Mouse (Mus musculus) WW6 (cell line): Measurements from ENCODE around the gene Cmtm3.
"Not testable (repeated sequence)": the region's sequence is repeated elsewhere in the genome, so short reads cannot be mapped to it uniquely, and the experiment has no call there.

Experiments used
- DNase-seq: peaks from one replicate; pipeline ENCODE4 v3.0.0-alpha.2; 2013; ENCODE audit warnings: low read depth, low spot score

Gene Cmtm3

DNA sequence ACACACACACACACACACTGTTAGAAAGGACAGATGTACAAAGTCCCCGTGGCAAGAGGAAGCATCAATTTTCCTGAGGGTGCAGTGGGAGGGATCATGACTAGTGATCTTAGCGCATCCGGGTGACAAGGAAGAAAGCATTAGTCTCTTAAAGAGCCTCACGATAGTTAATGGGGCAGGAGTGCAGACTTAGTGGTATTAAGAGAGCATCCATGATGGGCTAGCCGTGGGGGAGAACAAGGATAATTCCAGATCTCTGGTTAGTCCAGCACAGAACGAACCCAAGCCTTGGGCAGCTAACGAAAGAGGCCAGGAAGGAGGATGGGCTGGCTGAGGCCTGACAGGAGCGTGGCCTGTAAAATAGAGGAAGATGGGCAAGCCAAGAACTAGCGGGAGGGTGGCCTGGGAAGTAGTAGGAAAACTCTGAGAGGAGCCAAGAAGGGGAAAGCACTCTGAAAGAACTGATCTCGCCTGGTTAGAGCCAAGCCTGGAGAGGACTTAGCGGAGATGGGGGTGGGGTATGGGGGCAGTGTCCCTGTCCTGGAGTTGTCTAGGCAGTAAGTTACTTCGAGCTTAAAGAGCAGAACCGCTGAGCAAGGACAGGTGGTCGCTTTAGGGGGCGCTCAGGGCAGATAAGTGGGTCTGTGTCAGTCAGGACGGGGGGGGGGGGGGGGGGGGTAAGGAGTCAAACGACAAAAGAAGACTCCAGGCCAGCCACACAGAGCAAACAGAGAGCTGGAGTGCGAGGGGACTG is at the start of gene Cmtm3:
Cmtm3 (plus strand) TSS at position 182 of the 754 bp plus-strand sequence.
- no peak for DNase-seq

DNA sequence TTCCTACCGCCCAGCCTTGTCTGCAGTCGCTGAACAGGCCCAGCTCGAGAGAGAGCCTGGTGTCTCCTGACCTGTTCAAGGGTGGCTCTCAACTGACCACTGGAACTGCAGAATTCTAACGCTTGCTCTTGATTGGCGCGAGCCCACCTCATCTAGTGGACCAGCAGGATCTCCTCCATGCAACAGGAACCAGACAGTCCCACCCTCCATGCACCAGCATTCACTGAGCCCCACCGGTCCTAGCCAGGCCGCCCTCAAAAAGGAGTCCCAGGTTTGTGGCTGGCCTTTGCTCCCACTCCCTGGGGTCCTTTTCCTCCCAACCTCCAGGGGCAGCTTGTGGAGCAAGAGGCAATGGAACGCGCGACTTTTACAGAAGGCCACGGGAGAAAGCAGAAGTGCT is 46.1 kb upstream of the Cmtm3 start, which contains the start of gene Cmtm2a:
Cmtm2a (minus strand) TSS at position 101 of the 400 bp plus-strand sequence.
- DNase-seq = not testable (repeated sequence)

DNA sequence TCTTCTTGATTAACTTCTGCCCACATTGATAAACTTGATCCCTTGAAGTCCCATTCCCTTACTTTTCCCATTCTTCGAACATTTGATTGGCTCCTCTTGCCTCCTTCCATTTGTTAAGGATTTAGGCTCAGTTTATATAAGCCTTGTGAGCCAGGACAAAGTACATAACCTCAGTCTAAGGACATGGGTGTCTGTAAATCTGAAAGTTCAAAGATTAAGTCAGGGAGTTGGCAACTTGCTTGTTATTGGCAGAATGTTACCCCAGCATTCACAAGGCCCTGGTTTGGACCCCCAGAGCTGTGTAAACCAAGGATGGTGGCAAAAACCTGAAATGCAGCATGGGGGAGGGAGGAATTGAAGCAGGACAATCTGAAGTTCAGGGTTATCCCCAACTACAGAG is 44.8 kb upstream of the Cmtm3 start:
- DNase-seq = no peak

DNA sequence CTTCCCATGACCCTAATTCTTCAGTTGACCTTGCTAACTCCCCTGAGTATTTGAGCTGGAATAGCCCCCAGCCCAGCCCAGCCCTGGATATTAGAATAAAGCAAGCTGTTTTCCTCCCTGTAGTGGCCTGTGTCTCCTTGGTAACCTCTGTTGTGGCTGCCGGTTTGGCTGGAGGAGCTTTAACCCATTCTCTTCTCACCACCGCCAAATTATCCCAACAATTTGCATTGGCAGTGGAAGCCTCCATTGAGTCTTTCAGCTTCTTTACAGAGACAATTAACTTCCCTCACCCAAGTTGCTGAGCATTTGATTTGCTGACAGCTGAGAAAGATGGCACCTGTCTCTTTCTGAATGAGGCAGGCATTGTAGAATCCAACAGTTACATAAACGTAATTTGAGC is 37.6 kb upstream of the Cmtm3 start:
- not testable (repeated sequence) for DNase-seq

DNA sequence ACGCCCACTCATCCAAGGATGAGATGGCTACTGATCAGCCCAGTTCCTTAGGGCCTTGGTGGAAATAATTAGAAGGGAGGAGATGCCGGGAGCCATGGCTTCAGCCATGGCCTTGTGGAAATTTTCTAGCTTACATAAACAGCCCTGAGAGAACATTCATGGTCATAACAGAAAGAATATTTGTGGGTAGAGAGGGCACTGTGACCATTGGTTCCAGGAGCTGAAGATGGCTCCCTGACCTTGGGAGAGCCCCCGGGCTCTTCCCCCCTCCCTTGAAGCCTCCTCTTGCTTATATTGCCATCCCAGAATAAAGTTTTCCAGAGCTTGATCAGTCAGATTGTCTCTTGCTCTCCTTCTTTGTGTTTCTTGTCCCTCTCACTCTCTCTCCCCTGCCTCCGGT is 36.7 kb upstream of the Cmtm3 start:
- not testable (repeated sequence) for DNase-seq

DNA sequence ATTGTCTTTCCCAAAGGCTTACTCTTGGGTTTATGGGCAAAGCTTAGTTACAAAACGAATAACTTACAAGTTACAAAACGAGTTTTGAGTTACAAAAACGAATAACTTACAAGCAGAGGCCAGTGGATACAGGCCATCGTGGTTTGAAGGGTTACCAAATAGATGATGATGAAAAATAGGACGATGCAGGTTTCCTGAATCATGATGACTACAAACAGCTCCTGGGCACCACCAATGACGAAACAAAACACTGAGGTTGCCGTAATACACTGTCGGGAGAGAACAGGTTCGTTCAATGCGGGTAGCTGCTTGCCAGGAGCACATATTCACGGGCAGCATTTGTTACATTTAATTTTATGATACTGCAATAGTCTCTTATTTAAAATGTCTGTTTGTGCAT is 34.2 kb upstream of the Cmtm3 start:
- DNase-seq = no peak

DNA sequence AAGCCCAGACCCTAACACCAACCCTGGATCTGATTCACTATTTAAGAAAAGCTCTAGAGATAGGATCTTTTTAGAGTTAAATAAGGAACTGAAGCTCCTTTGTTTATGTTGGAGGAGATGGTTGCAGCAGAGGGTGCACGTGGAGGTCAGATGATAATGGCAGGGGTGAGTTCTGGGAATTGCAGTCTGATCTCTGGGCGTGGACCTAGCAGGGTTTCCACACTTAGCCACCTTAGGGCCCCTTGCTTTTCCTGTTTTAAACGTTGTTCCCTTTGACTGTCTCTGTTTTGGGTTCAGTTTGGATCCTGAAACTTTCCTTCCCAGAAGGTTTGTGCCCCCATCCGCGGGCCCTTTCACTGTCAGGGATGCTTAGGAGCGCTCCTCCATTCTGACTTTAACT is 30.9 kb upstream of the Cmtm3 start:
- DNase-seq = not testable (repeated sequence)

DNA sequence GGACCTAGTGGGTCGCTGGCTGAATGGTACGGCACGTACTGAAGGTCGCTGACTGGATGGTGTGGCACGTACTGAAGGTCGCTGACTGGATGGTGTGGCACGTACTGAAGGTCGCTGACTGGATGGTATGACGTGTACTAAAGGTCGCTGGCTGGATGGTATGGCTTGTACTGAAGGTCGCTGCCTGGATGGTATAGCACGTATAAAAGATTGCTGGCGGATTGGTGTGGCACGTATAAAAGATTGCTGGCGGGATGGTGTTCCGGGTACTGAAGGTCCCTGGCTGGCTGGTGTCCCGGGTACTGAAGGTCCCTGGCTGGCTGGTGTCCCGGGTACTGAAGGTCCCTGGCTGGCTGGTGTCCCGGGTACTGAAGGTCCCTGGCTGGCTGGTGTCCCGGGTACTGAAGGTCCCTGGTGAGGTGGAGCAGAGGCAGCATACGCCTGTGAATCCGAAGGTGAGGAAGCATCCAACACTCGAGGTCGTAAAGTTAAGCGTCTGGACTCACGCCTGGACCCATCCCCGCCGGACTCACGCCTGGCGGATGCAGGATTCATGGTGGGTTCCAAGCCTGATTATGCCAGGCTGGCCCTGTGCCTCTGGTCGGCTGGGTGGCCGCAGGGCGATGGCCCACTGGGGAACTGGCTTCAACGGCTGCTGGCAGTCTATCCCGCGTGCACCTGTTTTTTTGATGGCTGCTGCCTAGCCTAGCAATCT is 29.6 kb upstream of the Cmtm3 start, which contains the start of the genes Gm45711 and Cmtm1:
Gm45711 (minus strand) TSS at position 641 of the 715 bp plus-strand sequence.
Cmtm1 (minus strand) TSS at position 705 of the 715 bp plus-strand sequence.
- not testable (repeated sequence) for DNase-seq

DNA sequence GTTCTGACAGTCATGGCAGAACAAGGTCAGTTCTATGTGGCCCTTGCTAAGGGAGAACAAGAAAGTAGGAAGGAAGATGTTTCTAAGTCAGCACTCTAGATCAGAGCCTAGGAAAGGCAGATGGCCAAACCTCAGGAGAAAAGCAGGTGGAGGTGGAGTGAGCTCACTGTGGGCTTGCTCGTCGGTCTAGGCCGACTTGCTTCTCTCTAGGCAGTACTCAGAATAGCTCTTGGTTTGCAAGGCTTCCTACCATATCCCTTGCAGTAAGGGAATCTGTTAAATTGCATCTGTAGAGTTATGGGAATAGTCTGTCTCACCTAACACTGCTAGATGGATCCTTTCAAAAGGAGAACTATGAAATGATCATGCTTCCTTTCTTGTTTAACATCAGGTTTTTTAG is 27.2 kb upstream of the Cmtm3 start:
- DNase-seq = not testable (repeated sequence)

DNA sequence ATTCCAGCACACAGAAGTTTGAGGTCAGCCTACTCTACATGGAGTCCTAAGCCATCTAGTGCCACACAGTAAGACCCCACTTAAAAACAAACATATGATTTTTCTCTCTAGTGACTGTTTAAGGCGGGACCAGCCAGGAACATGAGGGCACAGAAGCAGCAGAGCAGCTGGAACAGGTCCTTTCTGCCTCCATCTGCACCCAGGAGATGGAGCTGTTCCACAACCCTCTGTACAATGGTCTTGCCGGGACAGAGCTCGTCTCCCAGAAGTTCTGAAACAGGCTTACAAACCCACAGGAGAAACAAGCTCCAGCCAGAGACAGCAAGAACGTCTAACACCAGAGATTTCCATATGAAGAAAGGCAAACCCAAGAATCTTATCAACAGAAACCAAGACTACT is 25.9 kb upstream of the Cmtm3 start:
- DNase-seq = no peak

DNA sequence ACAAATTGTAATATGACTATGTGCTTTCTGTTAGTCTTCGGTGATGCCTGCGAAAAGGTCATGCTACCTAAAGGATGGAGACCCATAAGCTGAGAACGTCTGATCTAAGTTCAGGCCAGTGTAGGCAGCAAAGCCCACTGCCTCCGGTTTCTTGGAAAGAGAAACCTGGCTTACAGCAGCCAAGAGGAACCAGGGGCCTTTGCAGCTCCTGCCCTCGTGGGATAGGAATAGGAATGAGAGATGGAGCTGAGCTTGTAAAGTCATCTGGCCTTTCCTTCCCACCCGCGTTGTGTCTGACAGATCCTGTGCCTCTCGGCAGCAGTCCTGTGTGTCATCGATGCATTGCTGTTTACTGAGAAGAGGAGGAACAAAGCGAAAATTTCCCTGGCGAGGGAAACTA is 17.9 kb upstream of the Cmtm3 start, which contains the start of gene Gm11020:
Gm11020 (plus strand) TSS at position 301 of the 400 bp plus-strand sequence.
- DNase-seq = not testable (repeated sequence)

DNA sequence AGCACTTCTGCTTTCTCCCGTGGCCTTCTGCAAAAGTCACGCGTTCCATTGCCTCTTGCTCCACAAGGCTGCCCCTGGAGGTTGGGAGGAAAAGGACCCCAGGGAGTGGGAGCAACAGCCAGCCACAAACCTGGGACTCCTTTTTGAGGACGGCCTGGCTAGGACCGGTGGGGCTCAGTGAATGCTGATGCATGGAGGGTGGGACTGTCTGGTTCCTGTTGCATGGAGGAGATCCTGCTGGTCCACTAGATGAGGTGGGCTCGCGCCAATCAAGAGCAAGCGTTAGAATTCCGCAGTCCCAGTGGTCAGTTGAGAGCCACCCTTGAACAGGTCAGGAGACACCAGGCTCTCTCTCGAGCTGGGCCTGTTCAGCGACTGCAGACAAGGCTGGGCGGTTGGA is 17.3 kb upstream of the Cmtm3 start, which contains the start of gene Cmtm2b:
Cmtm2b (plus strand) TSS at position 301 of the 400 bp plus-strand sequence.
- not testable (repeated sequence) for DNase-seq

DNA sequence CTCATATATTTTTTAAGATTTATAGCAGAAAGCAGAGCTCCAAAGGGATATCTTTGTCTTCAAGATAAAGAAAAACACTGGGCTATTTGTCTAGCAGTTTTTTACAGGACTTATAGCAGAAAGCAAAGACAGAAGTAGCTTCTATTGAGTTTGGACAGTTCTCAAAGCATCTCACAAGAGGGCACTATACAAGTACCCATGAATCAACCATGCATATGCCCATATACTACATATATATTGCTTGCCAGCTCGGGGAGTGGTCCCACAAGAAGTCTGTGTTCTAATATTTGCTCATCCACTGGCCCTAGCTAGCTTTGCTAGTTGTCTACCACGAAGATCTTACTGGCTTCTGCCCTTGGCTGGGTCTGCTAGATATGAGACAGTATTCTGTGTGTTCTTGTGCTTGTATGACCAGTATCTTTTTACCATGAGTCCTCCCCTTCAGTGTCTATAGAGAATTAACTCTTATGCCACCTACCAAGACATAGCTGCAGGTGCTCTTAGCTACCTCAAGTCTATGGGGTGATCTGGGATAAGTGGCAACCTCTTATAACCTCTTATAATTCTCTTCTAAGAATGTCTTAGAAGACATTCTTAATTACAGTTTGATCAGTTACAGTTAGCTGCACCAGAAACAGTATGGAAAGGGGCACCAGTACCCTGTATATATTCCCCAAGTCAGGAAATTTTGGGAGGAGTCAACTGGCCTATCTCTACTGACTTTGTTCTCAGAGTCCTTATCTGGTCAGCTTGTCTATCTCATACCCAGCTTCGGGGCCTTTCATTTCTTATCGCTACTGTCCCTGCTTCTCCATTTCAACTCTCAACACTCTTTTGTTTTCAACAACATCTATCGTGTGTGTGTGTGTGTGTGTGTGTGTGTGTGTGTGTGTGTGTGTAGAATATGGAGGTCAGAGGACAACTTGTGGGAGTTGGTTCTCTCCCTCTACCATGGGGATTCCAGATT is 6.3 kb upstream of the Cmtm3 start:
- no peak for DNase-seq

DNA sequence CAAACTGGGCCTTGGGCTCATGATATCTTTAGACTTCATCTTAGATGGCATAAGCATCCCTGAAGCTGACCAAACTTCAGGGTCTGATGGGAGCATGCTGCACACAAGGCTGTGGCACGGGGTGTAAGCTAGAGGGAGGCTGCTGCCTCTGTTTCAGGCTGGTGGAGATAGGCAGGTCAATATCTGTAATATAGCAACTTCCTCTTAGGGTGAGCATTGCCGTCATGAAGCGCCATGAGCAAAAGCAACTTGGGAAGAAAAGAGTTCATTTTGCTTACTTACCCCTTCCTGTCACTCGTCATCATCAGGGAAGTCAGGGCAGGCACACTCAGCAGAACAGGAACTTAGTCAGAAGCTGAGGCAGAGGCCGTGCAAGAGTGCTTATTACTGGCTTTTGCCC is 5.4 kb upstream of the Cmtm3 start:
- DNase-seq = no peak

DNA sequence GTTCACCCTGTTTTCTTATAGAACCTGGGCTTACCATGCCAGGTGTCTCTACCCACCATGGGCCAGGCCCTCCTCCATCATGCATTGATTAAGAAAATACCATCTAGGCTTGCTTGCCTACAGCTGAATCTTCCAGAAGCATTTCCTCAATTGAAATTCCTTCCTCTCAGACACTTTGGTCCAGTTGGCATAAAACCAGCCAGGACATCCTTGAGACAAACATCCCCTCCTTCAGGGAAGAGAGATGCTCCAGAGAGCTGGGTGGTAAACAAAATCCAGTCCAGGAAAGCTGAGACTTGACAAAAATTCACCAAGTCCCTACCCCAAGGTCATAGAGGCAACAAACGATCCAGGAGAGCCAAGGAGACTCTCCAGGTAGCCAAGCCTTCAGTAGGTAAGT is 5.0 kb upstream of the Cmtm3 start:
- DNase-seq = no peak

DNA sequence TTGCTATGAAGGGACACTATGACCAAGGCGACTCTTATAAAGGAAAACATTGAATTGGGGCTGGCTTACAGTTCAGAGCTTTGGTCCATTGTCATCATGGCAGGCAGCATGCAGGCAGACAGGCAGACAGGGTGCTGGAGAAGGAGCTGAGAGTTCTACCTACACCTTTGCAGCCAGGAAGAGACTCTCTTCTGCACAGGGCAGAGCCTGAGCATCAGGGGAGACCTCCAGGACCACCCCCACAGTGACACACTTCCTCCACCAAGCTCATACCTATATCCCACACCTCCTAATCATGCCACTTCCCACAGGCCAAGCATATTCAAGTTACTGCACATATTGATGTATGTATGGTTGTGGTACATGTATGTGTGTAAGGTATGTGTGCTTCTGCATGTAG is 2.4 kb upstream of the Cmtm3 start:
- no peak for DNase-seq

DNA sequence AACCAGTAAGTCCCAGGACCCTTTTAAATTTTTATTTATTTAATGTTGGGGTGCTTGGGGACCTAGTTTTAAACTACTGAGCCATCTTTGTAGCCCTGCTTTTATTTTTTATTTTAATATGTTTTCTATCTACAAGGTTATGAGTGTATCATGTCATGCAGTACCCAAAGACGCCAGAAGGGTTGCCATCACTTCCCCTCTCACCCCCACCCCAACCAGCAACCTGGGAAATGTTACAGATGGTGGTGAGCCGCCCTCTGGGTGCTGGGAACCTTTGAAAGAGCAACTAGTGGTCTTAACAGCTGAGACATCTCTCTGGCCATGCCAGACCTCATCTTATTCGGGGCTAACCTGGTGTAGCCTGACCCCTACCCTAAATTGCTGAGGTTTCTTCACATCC is 1.3 kb upstream of the Cmtm3 start:
- DNase-seq = no peak

DNA sequence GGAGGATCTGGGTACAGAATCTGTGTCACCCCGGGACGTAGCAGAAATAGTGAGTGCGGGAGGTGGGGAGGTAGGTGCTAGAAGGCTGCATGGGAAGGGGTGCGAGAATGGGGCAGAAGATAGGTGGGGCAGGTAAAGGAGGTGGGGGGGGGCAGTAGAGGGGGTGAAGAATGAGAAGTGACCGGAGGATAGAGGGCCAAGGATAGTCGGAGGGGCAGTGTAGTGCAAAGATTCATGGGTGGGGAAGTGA is 698 bp downstream of the Cmtm3 start:
- no peak for DNase-seq

DNA sequence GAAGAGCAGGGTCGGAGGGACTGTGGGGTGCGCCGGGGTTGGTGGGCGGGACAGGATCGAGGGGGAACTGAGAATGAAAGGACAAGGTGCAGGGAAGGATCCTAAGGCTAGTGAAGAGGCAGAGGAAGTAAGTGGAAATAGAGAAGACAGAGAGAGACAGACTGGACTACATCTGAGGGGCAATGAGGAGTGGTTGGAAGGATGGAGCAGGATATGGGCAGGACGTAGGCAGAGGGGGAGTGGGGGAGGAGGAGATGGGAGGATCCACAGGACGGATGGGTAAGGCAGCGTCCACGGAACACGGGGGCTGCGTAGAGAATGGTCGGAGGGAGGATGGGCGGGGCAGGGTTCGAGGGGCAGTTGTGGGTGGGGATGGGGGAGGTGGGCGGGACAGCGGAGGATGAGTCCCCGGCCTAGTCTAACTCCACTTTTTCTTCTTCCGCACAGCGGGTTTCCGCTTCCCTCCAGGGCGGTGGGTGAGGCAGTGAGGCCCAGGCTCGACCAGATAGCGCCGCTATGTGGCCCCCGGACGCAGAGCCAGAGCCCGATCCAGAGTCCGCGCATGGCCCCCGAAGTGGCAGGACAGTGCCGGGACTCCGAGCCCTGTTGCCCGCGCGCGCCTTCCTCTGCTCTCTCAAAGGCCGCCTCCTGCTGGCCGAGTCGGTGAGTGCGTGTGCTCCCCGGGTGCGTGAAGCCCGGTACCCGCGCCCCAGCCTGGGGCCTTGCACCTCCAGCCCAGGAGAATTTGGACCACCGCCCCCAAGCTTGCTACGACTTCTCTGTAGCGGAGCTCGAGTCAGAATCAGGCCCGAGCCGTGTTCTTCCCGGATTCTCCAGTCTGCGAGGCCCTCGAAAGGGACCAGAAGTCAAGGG is 1.3 kb downstream of the Cmtm3 start:
- DNase-seq = peak; percentile 54

DNA sequence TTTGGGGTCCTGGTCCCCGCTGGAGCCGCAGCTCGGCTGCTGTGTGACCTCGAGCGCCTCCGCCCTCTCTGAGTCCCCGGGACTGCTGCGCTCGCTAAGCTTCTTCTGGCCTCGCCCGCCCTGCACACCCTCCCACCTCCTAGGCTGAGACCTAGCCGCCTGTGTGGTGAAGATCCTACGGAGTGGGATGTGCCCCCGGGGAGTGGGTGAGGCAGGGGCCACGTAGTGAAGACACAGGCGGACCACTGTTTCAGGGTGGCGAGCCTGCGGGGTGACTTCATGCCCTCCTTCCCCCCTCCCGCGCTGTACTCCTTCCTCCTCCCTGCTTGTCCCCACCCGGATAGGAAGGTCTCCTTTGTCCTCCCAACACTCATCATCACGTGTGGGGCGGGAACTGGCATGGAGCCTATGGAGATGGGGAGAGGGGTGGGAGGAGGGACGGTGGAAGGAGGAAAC is 1.9 kb downstream of the Cmtm3 start:
- DNase-seq = peak; percentile 58

DNA sequence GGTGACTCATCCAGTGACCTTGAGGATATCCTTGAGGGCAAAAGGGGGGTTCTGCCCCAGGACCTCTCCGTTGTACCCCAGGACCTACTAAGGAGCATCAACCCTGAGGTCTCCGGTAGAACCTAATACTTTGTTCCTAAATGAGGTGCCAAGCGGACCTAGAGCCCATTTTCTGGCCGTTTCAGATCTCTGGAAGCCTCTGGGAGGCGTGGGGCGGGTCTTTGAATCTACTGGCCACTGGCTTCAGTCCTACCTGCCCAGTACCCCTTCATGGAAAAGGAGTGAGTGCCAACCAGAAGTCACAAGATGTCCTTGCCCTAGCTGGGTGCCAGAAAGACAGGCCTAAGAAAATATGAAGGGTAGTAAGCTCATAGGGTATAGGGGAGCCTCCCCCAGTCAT is 2.5 kb downstream of the Cmtm3 start:
- DNase-seq = no peak
